Mouse (Mus musculus) kidney, embryonic 15.5 days (tissue): ENCODE data around the gene Mn1. TPM values are rescaled to one million over a fixed set of nuclear protein-coding genes. Genes with fewer than 3 reads are reported as not detected.

Experiments
- ATAC-seq: fragments of 200-750 bp; cut with Nextera tagmentation; replicated peaks from 2 replicates; pipeline ENCODE4 v1.8.0; 2017; ENCODE audit warnings: moderate TSS enrichment; ENCODE audit not compliant: low FRiP score
- H3K27ac ChIP-seq: fragments of 300-500 bp; sonication (generic); 2 replicates; pipeline ENCODE4 v1.5.1; 2015; ENCODE audit warnings: mild to moderate bottlenecking, inconsistent platforms
- H3K27me3 ChIP-seq: fragments of 300-500 bp; sonication (generic); 2 replicates; pipeline ENCODE4 v1.6.1; 2015; ENCODE audit warnings: inconsistent platforms
- H3K36me3 ChIP-seq: fragments of 300-500 bp; sonication (generic); 2 replicates; pipeline ENCODE4 v1.6.1; 2015; ENCODE audit warnings: inconsistent platforms
- H3K4me1 ChIP-seq: fragments of 300-500 bp; sonication (generic); 2 replicates; pipeline ENCODE4 v1.6.1; 2015; ENCODE audit warnings: inconsistent platforms
- H3K4me2 ChIP-seq: fragments of 300-500 bp; sonication (generic); 2 replicates; pipeline ENCODE4 v1.6.1; 2015; ENCODE audit warnings: moderate library complexity, mild to moderate bottlenecking, inconsistent platforms
- H3K4me3 ChIP-seq: fragments of 300-500 bp; sonication (generic); replicated peaks from 2 replicates; pipeline ENCODE4 v1.5.1; 2015; ENCODE audit warnings: mild to moderate bottlenecking, inconsistent platforms
- H3K9ac ChIP-seq: fragments of 300-500 bp; sonication (generic); 2 replicates; pipeline ENCODE4 v1.6.1; 2015; ENCODE audit warnings: mild to moderate bottlenecking, inconsistent platforms
- H3K9me3 ChIP-seq: fragments of 300-500 bp; sonication (generic); replicated peaks from 2 replicates; pipeline ENCODE4 v1.6.1; 2016; ENCODE audit warnings: inconsistent platforms
- WGBS: fragments of 180-500 bp; shearing (Covaris S2); methylation state at CpG from one replicate; pipeline ENCODE4 v1.1.7; 2015; ENCODE audit warnings: mixed read lengths; 5-methylcytosine and 5-hydroxymethylcytosine counted together
- polyA plus RNA-seq: library from polyadenylated mRNA; unstranded; fragments of >200 nt; fragmentation: Nextera tagmentation; extraction: Ambion mirVana; gene quantifications from 2 replicates; pipeline ENCODE4 v1.2.1, GENCODE M21; 2015

The Mn1 gene
- polyA plus RNA-seq, 1 experiment from 2014 or later: 7.8 TPM

DNA sequence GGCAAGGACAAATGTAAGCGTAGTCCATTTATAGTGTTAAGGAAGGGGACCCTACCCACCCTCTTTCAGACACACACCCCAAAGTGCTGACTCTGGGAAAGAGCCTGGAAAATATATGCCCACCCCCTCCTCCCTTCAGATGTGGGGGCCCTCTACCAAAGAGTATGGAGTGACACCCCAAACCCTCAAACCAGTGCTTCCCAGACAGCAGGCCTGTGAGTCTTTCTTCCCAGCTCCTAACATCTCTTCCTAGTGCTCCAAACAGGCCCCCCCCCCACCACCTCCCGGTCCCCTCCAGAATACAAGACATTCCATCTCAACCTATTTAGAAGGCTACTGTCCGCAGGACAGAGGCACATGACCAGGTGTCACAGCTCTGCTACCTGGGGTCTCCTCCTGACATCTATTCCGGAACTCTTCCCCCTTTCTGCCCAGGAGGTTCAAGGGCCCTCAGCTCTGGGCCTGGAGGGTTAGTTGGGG, 2.4 kb upstream of the Mn1 start:
- Histone ChIP-seq H3K27ac (no peak overlapping the region), H3K4me1 (peaks cover 46% of the 10 kb centered on the region), H3K27me3 (peaks cover 87% of the 10 kb centered on the region), H3K4me3 (no peak overlapping the region), H3K9me3 (no peaks in the 10 kb centered on the region), H3K9ac (no peak overlapping the region), H3K4me2 (no peak overlapping the region), H3K36me3 (no peaks in the 10 kb centered on the region)
- no peak for ATAC-seq
- 45% methylated on average over 4 of the region's 4 CpGs for WGBS

DNA sequence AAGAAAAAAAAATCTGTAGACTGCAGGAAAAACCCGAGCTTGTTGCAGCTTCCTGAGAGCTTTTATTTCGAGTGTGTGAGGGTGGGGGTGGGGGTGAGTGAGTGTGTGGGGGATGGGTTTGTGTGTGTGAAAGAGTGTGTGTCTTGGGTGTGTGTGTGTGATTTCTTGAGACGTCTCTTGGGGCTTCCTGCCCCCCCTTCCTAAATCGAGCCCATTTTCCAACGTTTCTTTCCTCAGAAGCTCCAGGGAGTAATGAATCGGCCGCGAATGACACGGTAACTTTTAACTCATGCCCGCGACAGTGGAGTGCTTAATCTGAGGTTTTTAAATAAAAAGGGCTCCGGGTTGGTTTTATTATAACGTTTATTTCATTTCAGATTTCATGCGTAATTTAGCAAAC, 1.6 kb upstream of the Mn1 start:
- WGBS: 2% methylated on average over 14 of the region's 14 CpGs
- Histone ChIP-seq H3K4me1 (peaks cover 51% of the 10 kb centered on the region), H3K9me3 (no peaks in the 10 kb centered on the region), H3K4me3 (peak overlapping the region; percentile 78), H3K4me2 (peak overlapping the region; percentile 94), H3K36me3 (no peaks in the 10 kb centered on the region), H3K27ac (no peak overlapping the region), H3K27me3 (peaks cover 88% of the 10 kb centered on the region), H3K9ac (no peak overlapping the region)
- no peak for ATAC-seq

DNA sequence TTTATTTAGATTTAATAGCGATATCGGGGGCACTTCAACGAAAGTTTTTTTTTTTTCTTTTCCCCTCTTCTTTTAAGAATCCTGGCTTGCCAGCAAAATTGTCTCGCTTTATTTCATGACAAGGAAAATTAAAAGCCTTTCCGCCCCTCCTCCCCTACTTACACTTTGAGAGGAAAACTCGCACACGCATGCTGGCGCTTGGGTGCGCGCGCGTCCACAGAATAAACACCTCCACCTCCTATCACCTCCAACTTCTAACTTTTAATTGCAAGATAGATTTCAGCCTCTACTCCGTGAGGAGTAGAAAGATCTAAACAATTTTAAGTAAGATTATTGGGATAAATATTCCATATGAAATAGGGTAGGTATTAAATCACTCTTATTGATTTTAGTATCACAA, 1.1 kb upstream of the Mn1 start:
- 1% methylated on average over 13 of the region's 13 CpGs for WGBS
- ATAC-seq: no peak
- Histone ChIP-seq H3K27me3 (peaks cover 88% of the 10 kb centered on the region), H3K27ac (no peak overlapping the region), H3K4me2 (peak overlapping the region; percentile 94), H3K4me3 (peak overlapping the region; percentile 78), H3K4me1 (peaks cover 56% of the 10 kb centered on the region), H3K36me3 (no peaks in the 10 kb centered on the region), H3K9me3 (no peaks in the 10 kb centered on the region), H3K9ac (no peak overlapping the region)

DNA sequence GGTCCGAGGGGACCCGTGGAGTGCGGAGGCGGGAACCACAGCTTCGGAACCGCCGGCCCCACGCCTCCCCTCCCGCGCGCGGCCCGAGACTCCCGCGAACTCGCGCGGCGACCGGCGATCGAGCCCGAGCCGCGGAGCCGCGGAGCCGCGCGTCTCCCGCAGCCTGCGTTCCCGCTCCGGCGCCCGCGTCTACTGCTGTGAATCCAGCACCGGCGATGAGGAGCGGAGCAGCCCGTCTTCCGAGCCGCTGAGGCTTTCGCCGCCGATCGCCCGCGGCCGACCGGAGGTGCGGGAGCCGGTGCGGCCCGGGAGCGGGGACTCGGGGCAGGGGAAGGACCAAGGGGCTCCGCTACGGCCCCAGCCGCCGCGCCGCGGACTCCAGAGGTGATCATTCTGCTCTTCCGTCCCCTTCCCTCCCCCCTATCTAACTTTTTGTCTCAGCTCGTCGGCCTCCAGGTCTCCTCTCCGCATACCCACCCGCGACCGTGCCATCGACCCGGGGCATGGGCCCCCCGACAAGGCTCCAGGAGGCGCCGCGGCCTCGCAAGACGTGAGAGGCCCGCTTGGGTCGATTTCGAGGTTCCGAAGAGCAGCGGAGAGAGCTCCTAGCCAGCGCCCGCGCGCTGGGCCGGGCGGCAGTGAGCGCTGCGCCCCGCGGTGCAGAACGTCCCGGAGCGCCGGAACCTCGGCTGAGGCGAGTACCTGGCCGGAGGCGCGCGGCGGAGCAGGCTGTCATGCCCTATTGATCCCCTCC, 393 bp downstream of the Mn1 start:
- peaks cover 70% of the 10 kb centered on the region for H3K4me1 ChIP-seq
- H3K9ac ChIP-seq: peak overlapping the region; percentile 78
- no peaks in the 10 kb centered on the region for H3K9me3 ChIP-seq
- ATAC-seq: no peak
- H3K27ac ChIP-seq: peak overlapping the region; percentile 49; the same call in 1 of the 2 replicates
- H3K4me2 ChIP-seq: peak overlapping the region; percentile 94
- peaks cover 88% of the 10 kb centered on the region for H3K27me3 ChIP-seq
- peaks cover 7% of the 10 kb centered on the region; the same call in 1 of the 2 replicates for H3K36me3 ChIP-seq
- under 1% methylated on average over 103 of the region's 105 CpGs for WGBS
- H3K4me3 ChIP-seq: peak overlapping the region; percentile 78

- WGBS: 2% methylated on average over 63 of the region's 63 CpGs
- peak overlapping the region; percentile 94 for H3K4me2 ChIP-seq
- H3K9ac ChIP-seq: peak overlapping the region; percentile 78
- peak overlapping the region; percentile 78 for H3K4me3 ChIP-seq
- H3K36me3 ChIP-seq: peaks cover 7% of the 10 kb centered on the region; the same call in 1 of the 2 replicates
- H3K27me3 ChIP-seq: peaks cover 86% of the 10 kb centered on the region
- H3K4me1 ChIP-seq: peaks cover 70% of the 10 kb centered on the region
- H3K9me3 ChIP-seq: no peaks in the 10 kb centered on the region
- no peak for ATAC-seq
- no peak overlapping the region for H3K27ac ChIP-seq
These were observed 1.3 kb downstream of the Mn1 start for GRCm38 (mm10) chr5:111418202-111419120.

GRCm38 (mm10) chr5:111419121-111419881, 2.1 kb downstream of the Mn1 start:
- Histone ChIP-seq H3K9me3 (no peaks in the 10 kb centered on the region), H3K4me1 (peaks cover 73% of the 10 kb centered on the region), H3K4me2 (peak overlapping the region; percentile 94), H3K27ac (no peak overlapping the region), H3K4me3 (peak overlapping the region; percentile 78), H3K9ac (0 out of 2 replicates have a peak overlapping the region, but pooled peaks have one; percentile 78), H3K36me3 (peaks cover 7% of the 10 kb centered on the region; the same call in 1 of the 2 replicates), H3K27me3 (peaks cover 85% of the 10 kb centered on the region)
- 8% methylated on average over 42 of the region's 42 CpGs for WGBS
- ATAC-seq: no peak

DNA sequence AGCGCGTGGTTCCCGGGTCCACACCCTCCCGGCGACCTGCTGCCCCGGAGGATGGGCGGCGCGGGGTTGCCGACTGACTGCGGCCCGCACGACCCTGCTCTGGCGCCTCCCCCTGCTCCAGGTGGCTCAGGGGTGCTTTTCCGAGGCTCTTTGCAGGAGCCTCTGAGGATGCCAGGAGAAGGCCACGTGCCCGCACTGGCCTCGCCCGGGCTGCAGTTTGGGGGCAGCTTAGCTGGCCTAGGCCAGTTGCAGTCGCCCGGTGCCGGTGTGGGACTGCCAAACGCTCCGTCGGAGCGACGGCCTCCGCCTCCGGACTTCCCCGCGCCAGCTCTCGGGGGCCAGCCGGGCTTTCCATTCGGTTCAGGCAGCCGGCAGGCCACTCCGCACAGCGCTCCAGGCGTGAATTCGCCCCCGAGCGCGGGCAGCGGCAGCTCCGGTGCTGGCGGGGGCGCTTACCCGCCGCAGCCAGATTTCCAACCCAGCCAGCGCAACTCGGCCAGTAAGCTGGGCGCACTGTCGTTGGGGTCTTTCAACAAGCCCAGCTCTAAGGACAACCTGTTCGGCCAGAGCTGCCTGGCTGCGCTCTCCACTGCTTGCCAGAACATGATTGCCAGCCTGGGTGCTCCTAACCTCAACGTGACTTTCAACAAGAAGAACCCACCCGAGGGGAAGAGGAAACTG, 3.0 kb downstream of the Mn1 start:
- WGBS: 4% methylated on average over 56 of the region's 56 CpGs
- Histone ChIP-seq H3K27me3 (peaks cover 84% of the 10 kb centered on the region), H3K36me3 (peaks cover 7% of the 10 kb centered on the region; the same call in 1 of the 2 replicates), H3K27ac (no peak overlapping the region), H3K9me3 (no peaks in the 10 kb centered on the region), H3K4me3 (peak overlapping the region; percentile 78), H3K4me1 (peaks cover 77% of the 10 kb centered on the region), H3K9ac (no peak overlapping the region; the same call in 1 of the 2 replicates), H3K4me2 (peak overlapping the region; percentile 94)
- no peak for ATAC-seq

GRCm38 (mm10) chr5:111420896-111421295, 3.7 kb downstream of the Mn1 start:
- peak overlapping the region; percentile 78 for H3K4me3 ChIP-seq
- H3K27me3 ChIP-seq: peaks cover 83% of the 10 kb centered on the region
- H3K4me2 ChIP-seq: peak overlapping the region; percentile 94
- peaks cover 7% of the 10 kb centered on the region; the same call in 1 of the 2 replicates for H3K36me3 ChIP-seq
- WGBS: 56% methylated on average over 22 of the region's 22 CpGs
- no peak overlapping the region for H3K9ac ChIP-seq
- no peak overlapping the region for H3K27ac ChIP-seq
- no peaks in the 10 kb centered on the region for H3K9me3 ChIP-seq
- no peak for ATAC-seq
- peaks cover 82% of the 10 kb centered on the region for H3K4me1 ChIP-seq

- Histone ChIP-seq H3K4me2 (peak overlapping the region; percentile 94; the same call in 1 of the 2 replicates), H3K36me3 (peaks cover 7% of the 10 kb centered on the region; the same call in 1 of the 2 replicates), H3K9me3 (no peaks in the 10 kb centered on the region), H3K4me1 (peaks cover 81% of the 10 kb centered on the region), H3K9ac (no peak overlapping the region), H3K27ac (no peak overlapping the region), H3K4me3 (peak overlapping the region; percentile 78; the same call in 1 of the 2 replicates), H3K27me3 (peaks cover 84% of the 10 kb centered on the region)
- no peak for ATAC-seq
- 74% methylated on average over 15 of the region's 15 CpGs for WGBS
These were observed 4.3 kb downstream of the Mn1 start for GRCm38 (mm10) chr5:111421424-111421823.

DNA sequence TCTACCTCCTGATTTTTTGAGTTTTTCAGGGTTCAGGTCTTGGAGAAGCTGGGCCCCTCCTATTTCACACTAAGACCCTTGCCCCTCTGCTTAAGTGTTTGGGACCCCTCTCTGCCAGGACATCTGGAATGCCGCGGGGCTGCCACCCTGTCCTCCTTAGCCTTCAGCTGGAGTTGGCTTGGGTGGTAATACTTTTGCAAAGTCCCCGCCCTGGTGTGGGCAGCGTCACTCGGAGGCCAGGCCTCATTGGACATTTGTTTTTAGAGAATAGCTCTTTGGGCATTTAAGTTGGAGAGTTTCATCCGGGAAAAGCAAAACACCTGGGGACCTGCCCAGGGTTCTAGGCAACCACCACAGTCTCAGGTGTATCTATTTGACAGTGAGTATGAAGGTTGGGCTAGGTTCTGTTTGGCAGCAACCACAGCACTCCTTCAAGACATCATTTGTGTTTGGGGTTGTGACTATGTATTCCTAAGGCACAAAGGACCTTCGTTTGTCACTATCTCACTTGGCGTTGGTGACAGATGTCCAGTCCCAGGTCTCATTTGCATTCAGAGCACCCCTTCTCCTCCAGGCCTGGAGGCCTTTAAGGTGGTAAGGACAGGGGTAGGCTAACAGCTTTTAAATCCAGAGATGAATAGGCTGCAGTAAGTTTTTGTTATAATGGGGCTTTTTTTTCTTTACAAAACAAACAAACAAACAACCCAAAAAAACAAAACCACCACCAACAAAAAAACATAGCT, 5.1 kb downstream of the Mn1 start:
- H3K9me3 ChIP-seq: no peaks in the 10 kb centered on the region
- 80% methylated on average over 8 of the region's 8 CpGs for WGBS
- ATAC-seq: no peak
- H3K27me3 ChIP-seq: peaks cover 90% of the 10 kb centered on the region
- peak overlapping the region; percentile 78; the same call in 1 of the 2 replicates for H3K4me3 ChIP-seq
- peak overlapping the region; percentile 94 for H3K4me2 ChIP-seq
- peaks cover 7% of the 10 kb centered on the region; the same call in 1 of the 2 replicates for H3K36me3 ChIP-seq
- no peak overlapping the region for H3K9ac ChIP-seq
- peaks cover 75% of the 10 kb centered on the region for H3K4me1 ChIP-seq
- H3K27ac ChIP-seq: no peak overlapping the region
